In genomic region chr2:49355867-49356266, GRCm38 (mm10) we compare ENCODE assay signal across 19 mouse cellular contexts.
DNase-seq lines count a peak whose midpoint lies in the region; ATAC-seq and TF ChIP-seq lines count a peak whose summit lies in the region.
"Had no signal": no experiment of that assay in that cellular context is flagged by ENCODE, and none has a peak within 500 bp of the region (broad histone marks: within the 10 kb centered on the region; RNA-seq: fewer than 3 reads in every experiment).

No protein-coding gene starts in this region.

- H3K27ac ChIP-seq in midbrain, postnatal 0 days (ENCODE audit: low read depth, low read length), result no peak overlapping the region
- no peak overlapping the region for H3K27ac ChIP-seq in midbrain, embryonic 10.5 days (replicated peaks)
- no peak overlapping the region for H3K27ac ChIP-seq in lung, embryonic 15.5 days
- H3K27ac ChIP-seq: embryonic facial prominence, embryonic 12.5 days; gastrocnemius, adult 2 months; heart, embryonic 13.5 days; hindbrain, embryonic 12.5 days; hindbrain, postnatal 0 days had no signal

- H3K9ac ChIP-seq in midbrain, postnatal 0 days (replicated peaks; ENCODE audit: low read length, poor library complexity, severe bottlenecking), result no peak overlapping the region
- H3K9ac ChIP-seq in lung, embryonic 15.5 days, result no peak overlapping the region
- H3K9ac ChIP-seq: embryonic facial prominence, embryonic 12.5 days; forebrain, postnatal 0 days; heart, embryonic 13.5 days; hindbrain, embryonic 12.5 days had no signal

- DNase-seq in midbrain, postnatal 0 days (ENCODE audit: low spot score), result no peak
- no peak for DNase-seq in midbrain, embryonic 10.5 days (ENCODE audit: low spot score)
- DNase-seq in lung, postnatal 14 days, result peak; percentile 14
- DNase-seq in cerebellum, adult 8-10 months, result no peak
- no peak for DNase-seq in thymus, postnatal 4 days
- no peak for DNase-seq in adrenal gland, adult 18-20 months (ENCODE audit: low spot score in 2 of 2)
- DNase-seq: adrenal gland, adult 8-10 months; adrenal gland, postnatal 36 days; cerebellum, adult 2 months; cerebellum, postnatal 25 days; forebrain, postnatal 0 days; gastrocnemius, adult 2 months; gastrocnemius, postnatal 25 days; heart, postnatal 4 days had no signal

- no peaks in the 10 kb centered on the region for H3K4me1 ChIP-seq in midbrain, postnatal 0 days (ENCODE audit: insufficient read depth, low read length)
- H3K4me1 ChIP-seq in midbrain, embryonic 10.5 days, result no peaks in the 10 kb centered on the region
- H3K4me1 ChIP-seq in lung, embryonic 15.5 days, result 0 out of 2 replicates have a peak, but pooled peaks cover 3% of the 10 kb centered on the region
- H3K4me1 ChIP-seq: embryonic facial prominence, embryonic 12.5 days had no signal

- 86% methylated on average over 8 of the region's 8 CpGs for WGBS in midbrain, postnatal 0 days
- 88% methylated on average over 8 of the region's 8 CpGs for WGBS in midbrain, embryonic 10.5 days
- 54% methylated on average over 8 of the region's 8 CpGs for WGBS in lung, embryonic 15.5 days

- H3K4me2 ChIP-seq in midbrain, postnatal 0 days (ENCODE audit: low read depth, low read length, poor library complexity, severe bottlenecking), result no peak overlapping the region
- H3K4me2 ChIP-seq in lung, embryonic 15.5 days, result no peak overlapping the region
- H3K4me2 ChIP-seq: embryonic facial prominence, embryonic 12.5 days; heart, embryonic 13.5 days; hindbrain, embryonic 12.5 days had no signal

- TF ChIP-seq CTCF in midbrain, postnatal 0 days (IDR thresholded peaks at IDR 0.05), result no peak

- no peaks in the 10 kb centered on the region for H3K36me3 ChIP-seq in midbrain, postnatal 0 days (ENCODE audit: insufficient read depth, low read length)
- H3K36me3 ChIP-seq in midbrain, embryonic 10.5 days, result no peaks in the 10 kb centered on the region
- no peaks in the 10 kb centered on the region for H3K36me3 ChIP-seq in lung, embryonic 15.5 days
- H3K36me3 ChIP-seq: embryonic facial prominence, embryonic 12.5 days; heart, embryonic 13.5 days; hindbrain, embryonic 12.5 days had no signal

- H3K4me3 ChIP-seq in midbrain, postnatal 0 days (ENCODE audit: low read depth, low read length), result no peak overlapping the region
- H3K4me3 ChIP-seq in midbrain, embryonic 10.5 days, result no peak overlapping the region
- H3K4me3 ChIP-seq in lung, embryonic 15.5 days, result no peak overlapping the region
- H3K4me3 ChIP-seq: embryonic facial prominence, embryonic 12.5 days; gastrocnemius, adult 2 months; heart, embryonic 13.5 days; hindbrain, embryonic 12.5 days had no signal

- ATAC-seq in midbrain, postnatal 0 days (ENCODE audit: low FRiP score), result peak; percentile 44; the same call in 1 of the 2 replicates
- ATAC-seq in lung, embryonic 15.5 days (ENCODE audit: borderline replicate concordance, extremely low read depth, low FRiP score, low TSS enrichment), result peak; percentile 47; the same call in 1 of the 2 replicates
- ATAC-seq: forebrain, postnatal 0 days; hindbrain, postnatal 0 days had no signal

- H3K27me3 ChIP-seq in midbrain, postnatal 0 days (ENCODE audit: insufficient read depth, low read length), result no peaks in the 10 kb centered on the region
- no peaks in the 10 kb centered on the region for H3K27me3 ChIP-seq in midbrain, embryonic 10.5 days (ENCODE audit: low read depth, poor library complexity, severe bottlenecking)
- no peaks in the 10 kb centered on the region for H3K27me3 ChIP-seq in lung, embryonic 15.5 days
- H3K27me3 ChIP-seq: embryonic facial prominence, embryonic 12.5 days; heart, embryonic 13.5 days; hindbrain, embryonic 12.5 days had no signal

- no peaks in the 10 kb centered on the region for H3K9me3 ChIP-seq in midbrain, postnatal 0 days (ENCODE audit: low read length)
- no peaks in the 10 kb centered on the region for H3K9me3 ChIP-seq in midbrain, embryonic 10.5 days (replicated peaks)
- H3K9me3 ChIP-seq in lung, embryonic 15.5 days, result no peaks in the 10 kb centered on the region
- H3K9me3 ChIP-seq: embryonic facial prominence, embryonic 12.5 days; heart, embryonic 13.5 days; hindbrain, embryonic 12.5 days had no signal
